Mouse (Mus musculus) left cerebral cortex, adult 9 months (tissue): ENCODE results near the gene Adamts6.

Source experiments
- DNase-seq, 2 experiments: peaks; one replicate each; pipeline ENCODE4 v3.0.0; 2022; ENCODE audit warnings: low spot score in 2 of 2

The Adamts6 gene

GRCm38 (mm10) chr13:104516766-104517364, 229.2 kb downstream of the Adamts6 start:
- DNase-seq, result no peak

GRCm38 (mm10) chr13:104517638-104518311, 230.1 kb downstream of the Adamts6 start:
- DNase-seq, result no peak

DNA sequence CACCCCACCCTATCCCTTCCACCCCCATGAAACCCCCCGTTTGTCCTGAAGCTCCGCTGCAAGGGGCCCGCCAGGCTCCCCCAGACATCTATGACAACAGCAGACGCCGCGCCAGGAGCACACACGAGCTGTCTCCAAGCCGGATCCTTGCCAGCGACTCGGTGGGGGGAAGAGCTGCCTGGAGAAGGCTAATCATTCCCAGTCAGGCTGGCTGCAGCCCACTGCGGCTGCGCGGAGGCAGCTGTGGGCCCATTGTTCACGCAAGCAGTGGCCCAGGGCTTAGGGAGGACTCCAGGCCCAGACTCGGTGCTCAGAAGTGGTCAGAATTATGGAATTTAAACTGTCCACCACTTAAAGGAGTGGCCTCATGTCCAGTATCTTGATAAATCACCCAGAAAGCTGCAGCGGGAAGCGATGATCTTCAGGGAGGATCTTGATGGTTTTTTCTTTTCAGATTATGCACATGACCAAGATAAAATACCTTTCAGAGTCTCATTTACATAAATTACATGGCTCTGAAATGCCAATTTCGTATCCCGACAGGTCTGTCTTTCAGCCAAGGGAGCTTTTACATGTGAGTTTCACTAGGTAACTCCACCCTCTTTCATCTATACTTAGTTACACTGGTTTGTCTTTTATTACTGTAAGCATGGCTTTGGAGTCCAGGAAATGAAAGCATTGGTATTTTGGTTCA, 230.8 kb downstream of the Adamts6 start:
- peak; percentile 63 to 86 for DNase-seq

GRCm38 (mm10) chr13:104519006-104519695, 231.5 kb downstream of the Adamts6 start:
- peak in 1 of 2 experiments; percentile 23 for DNase-seq

DNA sequence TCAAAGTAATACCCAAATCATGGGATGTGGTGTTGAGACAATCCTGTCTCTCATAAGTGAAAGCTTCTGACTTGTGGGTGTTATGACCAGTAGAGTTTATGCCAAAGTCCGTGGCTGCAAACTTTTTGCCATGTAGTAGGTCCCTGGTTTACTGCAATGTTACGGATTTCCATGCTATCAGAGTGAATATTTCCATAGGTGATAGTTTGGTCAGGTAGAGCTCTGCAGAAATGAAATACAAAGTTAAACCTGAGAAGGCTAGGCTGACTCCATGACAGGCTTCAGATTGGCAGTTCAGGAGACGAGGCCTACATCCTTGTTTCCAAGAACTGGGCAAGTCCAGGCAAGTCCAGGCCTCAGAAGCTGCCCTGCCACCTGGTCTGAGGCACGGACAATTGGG, 232.3 kb downstream of the Adamts6 start:
- no peak for DNase-seq

GRCm38 (mm10) chr13:104520461-104520860, 232.8 kb downstream of the Adamts6 start:
- DNase-seq, result no peak

- DNase-seq, result no peak
Observed at GRCm38 (mm10) chr13:104521532-104521931, 233.9 kb downstream of the Adamts6 start.

DNA sequence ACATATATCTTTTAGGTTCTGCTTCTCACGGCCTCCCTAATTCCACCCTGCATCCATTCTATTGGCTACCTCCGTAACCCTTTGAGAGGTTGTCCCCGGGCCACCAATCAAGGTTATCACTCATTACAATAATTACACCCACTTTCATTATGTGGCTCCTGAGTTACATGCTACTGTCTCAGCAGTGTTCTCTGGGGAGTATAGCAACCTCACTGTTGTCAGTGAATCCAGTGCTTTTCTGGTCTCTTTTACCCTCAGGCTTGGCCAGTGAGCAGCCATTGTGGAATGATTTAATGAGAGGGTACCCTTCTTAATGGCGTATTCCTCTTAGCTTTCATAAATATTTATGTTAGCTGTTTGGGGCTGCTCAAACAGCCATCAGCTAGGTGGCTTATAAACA, 238.0 kb downstream of the Adamts6 start:
- DNase-seq, result no peak

- DNase-seq, result no peak
Observed at GRCm38 (mm10) chr13:104529238-104529637, 241.6 kb downstream of the Adamts6 start.

GRCm38 (mm10) chr13:104531841-104532240, 244.2 kb downstream of the Adamts6 start:
- DNase-seq, result no peak

- DNase-seq, result no peak
Observed at GRCm38 (mm10) chr13:104532723-104533122, 245.1 kb downstream of the Adamts6 start.

GRCm38 (mm10) chr13:104533806-104534495, 246.3 kb downstream of the Adamts6 start:
- DNase-seq, result no peak

GRCm38 (mm10) chr13:104540861-104541398, 253.3 kb downstream of the Adamts6 start:
- DNase-seq, result no peak

DNA sequence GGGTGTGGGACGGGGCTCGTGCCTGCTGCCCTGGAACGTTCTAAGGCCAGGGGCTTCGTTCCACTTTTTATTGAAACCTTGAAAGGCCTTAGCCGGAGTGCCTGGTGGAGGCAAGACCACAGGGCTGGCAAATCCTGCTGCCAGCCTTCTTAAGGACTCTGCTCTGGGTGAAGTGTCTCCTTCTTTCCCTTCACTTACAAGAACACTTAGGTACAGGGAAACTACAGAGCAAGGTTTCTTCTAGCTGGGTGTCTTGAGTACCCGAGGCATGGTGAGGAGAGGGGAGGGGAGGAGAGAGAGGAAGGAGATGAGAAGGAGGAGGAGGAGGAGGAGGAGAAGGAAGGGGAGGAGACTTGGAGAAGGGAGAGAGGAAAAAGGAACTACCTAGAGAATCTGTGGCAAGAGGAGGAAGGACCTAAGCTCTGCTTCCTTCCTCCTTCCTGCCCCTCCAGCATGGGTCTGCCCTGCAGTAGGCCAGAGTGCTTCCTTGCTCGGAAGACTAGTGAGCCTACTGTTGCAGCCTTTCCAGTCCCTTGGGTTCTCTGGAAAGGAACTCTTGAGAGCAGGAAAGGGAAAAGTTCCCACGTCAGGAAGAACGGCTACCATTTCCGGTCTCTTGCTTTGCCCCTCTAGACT, 254.6 kb downstream of the Adamts6 start:
- no peak for DNase-seq

DNA sequence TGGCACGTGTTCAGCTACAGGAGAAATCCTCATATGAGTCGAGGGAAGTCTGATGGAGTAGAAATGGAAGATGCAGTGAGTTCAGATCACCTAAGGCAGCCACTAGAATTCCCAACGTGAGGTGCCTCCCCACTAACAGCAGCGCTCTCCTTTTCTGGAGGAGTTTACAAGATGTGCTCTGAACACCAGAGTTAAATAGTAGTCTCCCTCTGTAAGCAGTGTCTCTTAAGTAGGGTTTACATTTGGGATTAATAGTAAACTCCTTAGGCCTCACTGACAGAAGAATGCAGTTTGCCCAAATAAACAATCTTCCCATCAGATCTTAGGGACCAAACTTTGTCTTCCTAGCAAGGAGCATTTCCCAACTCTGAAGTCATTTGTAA, 255.1 kb downstream of the Adamts6 start:
- DNase-seq, result no peak
